Mouse (Mus musculus) adrenal gland, postnatal 14 days (tissue): ENCODE measurements at regions not wholly inside any gene's neighbourhood (a gene's known extent, or its start where the extent isn't known, plus 50 kb on each side); places are given as distances from the start of the nearest gene placed in this dataset.
A peak's percentile ranks its signal among the peaks of the same experiment; 100 is the strongest.

Source experiments
- DNase-seq: peaks from one replicate; pipeline ENCODE4 v3.0.0; 2021; ENCODE audit warnings: mixed read lengths

GRCm38 (mm10) chr5:51757864-51758263 is 190.3 kb upstream of the Ppargc1a start:
- no peak for DNase-seq

DNA sequence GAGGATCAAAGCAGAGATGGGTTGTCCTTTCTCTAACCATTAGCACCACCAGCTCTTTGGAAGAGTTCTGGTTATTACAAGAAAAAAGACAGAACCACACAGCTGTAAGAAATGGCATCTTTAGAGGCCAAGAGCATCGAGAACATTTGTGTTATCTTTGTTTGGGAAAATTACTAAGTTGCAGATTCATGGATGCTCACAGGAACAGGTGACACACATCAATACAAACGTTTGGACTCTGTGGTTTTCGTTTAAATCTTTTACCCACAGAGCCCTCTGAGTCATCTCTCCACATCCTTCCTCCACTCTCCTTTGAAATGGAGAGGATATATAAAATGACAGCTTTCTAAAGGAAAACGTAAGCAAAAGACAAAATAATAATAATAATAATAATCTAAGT is 184.5 kb upstream of the Ppargc1a start:
- DNase-seq = no peak

GRCm38 (mm10) chr5:51750456-51750855 is 182.9 kb upstream of the Ppargc1a start:
- DNase-seq = no peak

- DNase-seq = no peak
Observed at GRCm38 (mm10) chr5:51740893-51741292, 173.4 kb upstream of the Ppargc1a start.

GRCm38 (mm10) chr5:51730241-51730640 is 162.7 kb upstream of the Ppargc1a start:
- DNase-seq = no peak

GRCm38 (mm10) chr5:51729771-51730170 is 162.2 kb upstream of the Ppargc1a start:
- no peak for DNase-seq

GRCm38 (mm10) chr5:51726762-51727161 is 159.2 kb upstream of the Ppargc1a start:
- no peak for DNase-seq

- DNase-seq = peak; percentile 6
Observed at GRCm38 (mm10) chr5:51718911-51719310, 151.4 kb upstream of the Ppargc1a start.

- no peak for DNase-seq
Observed at GRCm38 (mm10) chr5:51718451-51718850, 150.9 kb upstream of the Ppargc1a start.

DNA sequence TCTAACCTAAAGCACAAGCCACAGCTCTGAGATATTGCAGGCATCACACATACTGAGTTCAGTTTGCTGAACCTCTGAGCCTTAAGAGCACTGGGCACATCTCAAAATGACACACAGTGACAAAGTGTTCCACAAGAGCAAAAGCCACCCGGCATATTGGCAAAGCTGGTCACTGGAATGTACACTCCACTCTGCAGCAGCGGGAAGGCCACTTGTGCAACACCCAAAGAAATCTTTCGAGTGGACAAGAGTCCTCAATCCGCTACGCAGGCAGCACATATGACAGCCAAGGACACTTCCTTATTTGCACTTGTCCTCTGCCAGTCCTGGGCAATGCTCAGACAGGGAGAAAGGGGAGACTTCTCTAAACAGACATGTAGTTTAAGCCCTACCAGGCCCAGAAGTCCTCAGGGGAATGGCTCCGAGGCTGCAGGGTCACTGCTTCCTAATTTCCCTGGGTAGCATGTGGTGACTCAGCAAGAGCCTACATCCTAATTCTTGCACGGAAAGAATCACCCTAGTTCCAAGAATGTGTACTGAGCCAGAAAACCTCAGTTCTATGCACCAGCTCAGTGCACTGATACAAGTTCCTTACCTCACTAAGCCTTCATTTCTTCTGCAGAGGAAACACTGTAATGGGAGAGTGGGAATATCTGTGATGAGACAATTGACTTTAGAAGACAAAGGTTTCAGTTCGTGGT is 144.5 kb upstream of the Ppargc1a start:
- peak; percentile 16 for DNase-seq

DNA sequence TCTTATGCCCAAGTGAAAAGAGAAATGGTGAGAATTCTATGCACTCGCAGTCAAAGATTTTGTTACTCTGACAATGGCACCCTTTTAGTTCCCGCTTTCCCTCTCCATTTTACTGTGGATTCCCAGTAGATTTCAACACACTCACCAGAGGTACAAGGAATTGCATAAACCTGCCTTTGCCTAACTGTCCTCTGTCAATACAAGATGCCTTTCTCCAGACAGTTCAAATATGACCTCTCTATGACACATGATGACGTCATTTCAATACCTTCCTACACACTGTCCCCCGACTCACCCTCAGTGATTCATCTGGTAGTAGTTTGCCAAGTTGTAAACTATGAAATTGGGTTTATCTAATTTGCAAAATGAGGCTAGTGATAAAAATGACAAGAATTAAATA is 143.1 kb upstream of the Ppargc1a start:
- no peak for DNase-seq

DNA sequence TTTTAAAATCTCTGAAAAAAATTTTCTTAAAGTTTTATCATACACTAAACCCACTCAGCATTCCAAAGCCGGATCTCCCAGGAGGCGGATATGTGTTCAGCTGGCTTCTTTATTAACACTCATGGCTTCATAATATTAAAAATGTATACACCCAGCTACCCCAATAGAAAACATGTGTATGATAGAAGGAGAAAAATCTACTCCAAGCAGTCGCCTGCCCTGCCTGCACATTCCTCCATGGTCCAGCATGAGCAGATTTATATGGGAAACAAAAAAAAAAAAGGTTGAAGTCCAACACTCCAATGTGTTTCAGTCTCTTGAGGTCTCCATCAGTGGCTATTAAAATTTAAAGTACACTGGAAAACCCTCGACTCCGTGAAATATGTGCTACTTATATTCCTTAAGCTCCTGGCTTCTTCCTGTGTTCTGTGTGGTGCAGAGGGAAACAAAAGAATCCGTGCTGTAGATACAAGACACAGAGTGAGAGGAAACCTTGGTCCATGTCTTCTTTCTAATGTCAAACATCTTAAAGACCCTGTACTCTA is 142.0 kb upstream of the Ppargc1a start:
- no peak for DNase-seq

GRCm38 (mm10) chr5:51679884-51680283 is 112.4 kb upstream of the Ppargc1a start:
- no peak for DNase-seq

GRCm38 (mm10) chr5:51671190-51671589 is 103.7 kb upstream of the Ppargc1a start:
- DNase-seq = no peak

- DNase-seq = no peak
Observed at GRCm38 (mm10) chr5:51665241-51665640, 97.7 kb upstream of the Ppargc1a start.

DNA sequence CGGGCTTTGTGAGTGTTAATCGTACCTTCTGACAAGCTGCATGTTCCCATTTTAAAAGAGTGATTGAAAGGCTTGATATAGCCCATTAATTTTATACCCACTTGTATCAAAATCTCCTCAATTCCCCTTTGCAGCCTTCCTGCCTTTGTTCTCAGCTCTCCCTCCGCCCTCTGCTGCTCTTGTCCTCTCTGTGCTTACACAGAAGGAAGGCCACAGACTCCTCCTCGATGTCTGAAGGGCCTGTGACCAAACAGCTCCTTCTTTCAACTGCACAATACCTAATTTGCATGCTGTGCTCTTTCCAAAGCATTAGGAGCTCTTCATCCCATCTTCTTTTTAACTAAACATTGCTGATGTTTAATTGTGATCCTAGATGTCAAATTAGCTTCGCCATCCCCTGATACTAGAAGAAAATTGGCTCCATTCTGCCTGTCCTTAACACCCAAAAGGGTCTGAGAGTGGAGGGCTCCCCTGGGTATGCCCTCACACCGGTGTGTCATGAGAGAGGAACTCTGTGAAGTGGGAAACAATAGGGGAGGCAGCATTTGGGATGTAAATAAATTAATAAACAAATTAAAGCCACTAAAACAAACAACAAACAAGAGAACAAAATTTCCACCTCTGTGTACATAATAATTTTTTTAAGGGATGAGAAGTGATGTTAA is 90.8 kb upstream of the Ppargc1a start:
- DNase-seq = no peak

GRCm38 (mm10) chr5:51653507-51653906 is 86.0 kb upstream of the Ppargc1a start:
- no peak for DNase-seq

DNA sequence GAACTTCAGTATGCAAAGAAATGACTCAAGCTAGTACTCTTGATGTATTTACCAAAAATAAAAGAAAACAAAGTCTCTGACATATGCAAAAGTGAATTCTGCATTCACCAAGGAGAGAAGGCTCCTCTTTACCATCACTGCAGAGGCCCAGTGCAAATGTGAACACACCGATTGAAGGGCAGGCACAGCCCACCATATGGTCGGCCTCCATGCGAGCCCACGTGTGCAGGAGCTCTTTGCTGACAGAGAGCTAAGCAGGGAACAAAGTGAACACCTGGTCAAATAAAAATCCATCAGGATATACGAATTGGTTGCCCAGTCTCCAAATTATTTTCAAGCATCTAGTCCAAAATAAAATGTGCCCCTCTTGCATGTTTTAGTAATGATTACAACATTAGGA is 56.9 kb upstream of the Ppargc1a start:
- no peak for DNase-seq
